Mouse (Mus musculus) forebrain, embryonic 15.5 days (tissue): Measurements from ENCODE around the gene Slc6a6. TPM values are rescaled to one million over a fixed set of nuclear protein-coding genes. Genes with fewer than 3 reads are reported as not detected.

Experiments used
- polyA plus RNA-seq: library from polyadenylated mRNA; unstranded; fragments of >200 nt; fragmentation: Nextera tagmentation; extraction: Ambion mirVana; gene quantifications from 2 replicates; pipeline ENCODE4 v1.2.1, GENCODE M21; 2015

Gene Slc6a6
- polyA plus RNA-seq, 1 experiment from 2014 or later: 94.2 TPM

Other genes with a start within 250 kb of the Slc6a6 start
- 33.4 and 34.5 TPM in 2 replicates for gene Chchd4, start 210.5 kb upstream of the Slc6a6 start, polyA plus RNA-seq
- gene Tmem43, start 210.3 kb upstream of the Slc6a6 start, polyA plus RNA-seq: 54.1 and 57.0 TPM in 2 replicates
- gene Xpc, start 168.2 kb upstream of the Slc6a6 start, polyA plus RNA-seq: 20.8 and 21.7 TPM in 2 replicates
- gene Lsm3, start 168.1 kb upstream of the Slc6a6 start, polyA plus RNA-seq: 181 and 185 TPM in 2 replicates
- gene Grip2, start 143.2 kb downstream of the Slc6a6 start, polyA plus RNA-seq: 8.7 and 8.9 TPM in 2 replicates
- gene Ccdc174, start 194.0 kb downstream of the Slc6a6 start, polyA plus RNA-seq: 42.6 and 42.9 TPM in 2 replicates
- gene 4930590J08Rik, start 218.8 kb downstream of the Slc6a6 start, polyA plus RNA-seq: 0.89 and 1.3 TPM in 2 replicates